Mouse (Mus musculus) G1E (cell line): ENCODE data around the gene Btk. TPM values are rescaled to one million over a fixed set of nuclear protein-coding genes. Genes with fewer than 3 reads are reported as not detected.
"Not testable (repeated sequence)": the region's sequence is repeated elsewhere in the genome, so short reads cannot be mapped to it uniquely, and the experiment has no call there.

ENCODE experiments used
- ATAC-seq: 2 replicates; pipeline ENCODE4 v1.8.0; 2016; ENCODE audit warnings: mild to moderate bottlenecking; ENCODE audit not compliant: insufficient number of reproducible peaks, poor library complexity, low FRiP score, severe bottlenecking; ENCODE audit errors: extremely low read depth
- DNase-seq: peaks from one replicate; pipeline ENCODE4 v3.0.0; 2012; ENCODE audit warnings: low spot score
- H3K27me3 ChIP-seq: 2 replicates; pipeline ENCODE4 v1.6.1; 2012; ENCODE audit warnings: mild to moderate bottlenecking, low read length, inconsistent platforms; ENCODE audit not compliant: insufficient read depth
- H3K36me3 ChIP-seq: replicated peaks from 2 replicates; pipeline ENCODE3; 2012; ENCODE audit warnings: mild to moderate bottlenecking, inconsistent platforms
- H3K4me1 ChIP-seq: 2 replicates; pipeline ENCODE4 v1.6.1; 2012; ENCODE audit warnings: low read depth, low read length, inconsistent platforms, mixed read lengths; ENCODE audit not compliant: insufficient read depth
- H3K4me3 ChIP-seq: 2 replicates; pipeline ENCODE4 v1.5.1; 2012; ENCODE audit warnings: low read depth, mild to moderate bottlenecking, inconsistent platforms, low read length, moderate library complexity, mixed read lengths
- H3K9me3 ChIP-seq: replicated peaks from 2 replicates; pipeline ENCODE4 v1.6.1; 2012; ENCODE audit warnings: inconsistent platforms
- CTCF ChIP-seq: IDR thresholded peaks from 2 replicates; pipeline ENCODE4 v1.5.1; 2012; ENCODE audit warnings: low read depth, low read length, inconsistent platforms, mixed read lengths
- GATA1 ChIP-seq: IDR thresholded peaks from 2 replicates; pipeline ENCODE4 v1.6.1; 2012; ENCODE audit warnings: borderline replicate concordance, low read length, inconsistent platforms, mixed read lengths
- GATA2 ChIP-seq: IDR thresholded peaks from 2 replicates; pipeline ENCODE4 v1.6.1; 2012; ENCODE audit warnings: low read depth, low read length, inconsistent platforms, borderline replicate concordance
- POLR2AphosphoS5 ChIP-seq: IDR thresholded peaks from 2 replicates; pipeline ENCODE4 v1.6.1; 2012; ENCODE audit warnings: low read depth, low read length, inconsistent platforms; ENCODE audit not compliant: insufficient replicate concordance
- TAL1 ChIP-seq: conservative IDR thresholded peaks from 2 replicates; pipeline ENCODE4 v1.6.1; 2012; ENCODE audit warnings: low read depth, low read length, inconsistent platforms, mixed read lengths
- polyA plus RNA-seq: library from polyadenylated mRNA; stranded (reverse); fragments of >175 nt; gene quantifications from 2 replicates; pipeline ENCODE4 v1.2.3, GENCODE M21; 2012
- total RNA-seq, 2 experiments: library from RNA; stranded (forward) in 1 of 2; stranded (reverse) in 1 of 2; fragments of 200-1000 nt in 1 of 2; fragments of >200 nt in 1 of 2; fragmentation: Nextera tagmentation in 1 of 2; gene quantifications; 2 replicates each; pipeline ENCODE4 v1.2.3; 2014 to 2017

Btk gene
- total and polyA plus RNA-seq, 3 experiments, result 10.9 to 62.8 (median 48.8) TPM

DNA sequence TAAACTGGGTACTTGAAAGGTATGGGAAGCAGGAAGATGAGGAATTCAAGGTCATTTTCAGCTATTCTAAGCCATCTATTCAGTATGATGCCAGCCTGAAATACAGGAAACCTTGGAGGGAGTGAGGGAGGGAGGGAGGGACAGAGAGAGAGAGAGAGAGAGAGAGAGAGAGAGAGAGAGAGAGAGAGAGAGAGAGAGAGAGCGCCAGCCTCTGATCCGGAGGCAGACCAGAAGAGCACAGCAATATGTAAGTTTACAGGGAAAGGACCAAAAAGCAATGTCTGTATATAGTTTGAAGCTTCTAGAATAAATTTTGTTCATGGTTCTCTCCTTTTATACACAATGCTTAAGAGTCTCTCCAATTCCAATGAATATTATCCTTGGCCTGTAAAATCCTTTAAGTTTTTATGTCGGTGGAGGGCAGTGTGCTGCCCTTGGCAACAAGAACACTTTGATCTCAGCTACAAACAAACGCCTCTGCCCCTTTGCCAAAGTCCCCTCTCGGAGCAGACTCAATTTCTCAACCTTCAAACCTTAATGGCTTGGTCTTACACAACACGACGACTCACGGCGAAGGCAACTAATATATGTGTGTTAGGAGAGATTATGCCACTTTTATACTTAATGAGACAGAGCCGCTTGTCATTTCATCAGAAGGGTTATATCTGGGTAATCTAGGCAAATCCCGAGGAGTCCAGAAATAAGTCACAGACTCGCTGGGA, 42.8 kb downstream of the Btk start:
- H3K9me3 ChIP-seq, result no peaks in the 10 kb centered on the region
- H3K4me3 ChIP-seq, result peak overlapping the region; percentile 73
- H3K27me3 ChIP-seq, result no peaks in the 10 kb centered on the region
- TF ChIP-seq TAL1 (no peak), GATA2 (no peak), POLR2AphosphoS5 (no peak), CTCF (no peak), GATA1 (no peak)
- peaks cover 3% of the 10 kb centered on the region for H3K4me1 ChIP-seq
- peak; percentile 30; the same call in 1 of the 2 replicates for ATAC-seq
- peaks cover 39% of the 10 kb centered on the region for H3K36me3 ChIP-seq
- no peak for DNase-seq

DNA sequence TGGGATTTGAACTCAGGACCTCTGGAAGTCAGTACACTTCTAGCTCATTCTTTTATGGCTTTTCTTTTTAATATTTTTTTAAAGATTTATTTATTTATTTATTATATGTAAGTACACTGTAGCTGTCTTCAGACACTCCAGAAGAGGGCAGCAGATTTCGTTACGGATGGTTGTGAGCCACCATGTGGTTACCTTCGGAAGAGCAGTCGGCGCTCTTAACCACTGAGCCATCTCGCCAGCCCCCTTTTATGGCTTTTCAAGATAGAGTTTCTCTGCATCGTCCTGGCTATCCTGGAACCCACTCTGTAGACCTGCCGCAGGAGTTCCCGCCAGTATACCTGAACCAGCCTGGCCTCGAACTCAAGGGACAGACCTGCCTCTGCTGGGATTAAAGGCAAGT, 43.6 kb downstream of the Btk start:
- Histone ChIP-seq H3K36me3 (peaks cover 37% of the 10 kb centered on the region), H3K4me3 (peak overlapping the region; percentile 73)
- not testable (repeated sequence) for H3K9me3 ChIP-seq, H3K27me3 ChIP-seq, DNase-seq, H3K4me1 ChIP-seq, ATAC-seq

DNA sequence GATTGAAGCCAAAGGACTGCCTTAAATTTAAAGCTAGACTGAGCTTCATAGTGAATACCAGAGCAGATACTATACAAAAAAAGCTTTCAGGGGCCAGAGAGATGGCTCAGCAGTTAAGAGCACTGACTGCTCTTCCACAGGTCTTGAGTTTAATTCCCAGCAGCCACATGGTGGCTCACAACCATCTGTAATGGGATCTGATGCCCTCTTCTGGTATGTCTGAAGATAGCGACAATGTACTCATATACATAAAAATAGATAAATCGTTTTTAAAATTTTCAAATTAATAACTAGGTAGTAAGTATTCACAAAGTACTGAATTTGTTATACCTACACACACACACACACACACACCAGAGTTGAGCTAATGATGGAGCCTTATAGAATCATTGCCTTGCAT, 50.0 kb downstream of the Btk start:
- TF ChIP-seq GATA2, result no peak
- no peak for TF ChIP-seq TAL1
- no peak for TF ChIP-seq POLR2AphosphoS5
- DNase-seq, result no peak
- H3K4me3 ChIP-seq, result no peak overlapping the region
- no peaks in the 10 kb centered on the region for H3K9me3 ChIP-seq
- H3K4me1 ChIP-seq, result no peaks in the 10 kb centered on the region
- H3K27me3 ChIP-seq, result no peaks in the 10 kb centered on the region
- no peak for ATAC-seq
- peaks cover 35% of the 10 kb centered on the region for H3K36me3 ChIP-seq

DNA sequence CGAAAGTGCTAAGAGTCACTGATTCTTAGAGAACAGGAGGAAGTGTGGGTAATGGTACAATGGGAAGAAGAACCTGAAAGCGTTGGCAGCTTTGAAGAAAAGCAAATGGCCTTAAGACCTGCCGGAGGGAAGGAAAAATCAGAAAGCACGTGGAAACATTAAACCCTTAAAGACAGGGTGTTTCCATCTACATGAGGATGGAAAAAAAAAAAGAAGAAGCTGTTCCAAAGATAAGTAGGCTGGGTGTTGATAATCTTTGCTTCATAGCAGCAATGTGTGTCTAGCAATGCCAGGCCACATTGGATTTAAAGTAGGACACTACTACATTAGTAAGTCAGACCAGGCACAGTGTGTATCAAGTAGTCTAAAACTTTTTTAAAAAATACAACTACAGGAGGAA, 58.1 kb downstream of the Btk start:
- H3K9me3 ChIP-seq, result no peaks in the 10 kb centered on the region
- no peak overlapping the region for H3K4me3 ChIP-seq
- ATAC-seq, result no peak
- DNase-seq, result no peak
- no peaks in the 10 kb centered on the region for H3K36me3 ChIP-seq
- peaks cover 5% of the 10 kb centered on the region; the same call in 1 of the 2 replicates for H3K4me1 ChIP-seq
- H3K27me3 ChIP-seq, result no peaks in the 10 kb centered on the region
- no peak for TF ChIP-seq GATA1
- TF ChIP-seq TAL1, result no peak
- TF ChIP-seq GATA2, result no peak
- no peak for TF ChIP-seq POLR2AphosphoS5
- no peak for TF ChIP-seq CTCF

DNA sequence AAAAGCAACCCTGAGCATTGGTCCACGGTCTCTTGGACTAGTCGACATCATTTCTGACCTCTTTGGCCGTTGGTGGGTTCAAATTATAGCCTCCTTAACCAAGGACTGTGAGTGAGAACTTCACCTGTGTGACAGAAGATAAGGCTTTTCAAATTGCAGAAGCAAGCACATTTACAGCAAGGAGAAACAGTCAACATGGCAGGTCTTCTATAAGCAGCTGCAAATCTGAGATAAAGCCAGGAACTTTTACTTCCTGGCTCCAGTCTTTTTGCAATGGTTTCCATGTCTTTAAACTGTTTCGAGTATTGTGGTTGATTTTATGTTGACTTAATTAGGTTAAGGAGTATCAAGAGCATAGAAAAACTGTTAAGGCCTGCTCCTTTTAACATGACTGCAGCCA, 59.6 kb downstream of the Btk start:
- ATAC-seq, result peak; percentile 49
- DNase-seq, result no peak
- TF ChIP-seq TAL1 (peak; percentile 61), CTCF (no peak)
- no peaks in the 10 kb centered on the region for H3K36me3 ChIP-seq
- H3K4me1 ChIP-seq, result peaks cover 5% of the 10 kb centered on the region; the same call in 1 of the 2 replicates
- no peaks in the 10 kb centered on the region for H3K9me3 ChIP-seq
- H3K4me3 ChIP-seq, result no peak overlapping the region
- no peaks in the 10 kb centered on the region for H3K27me3 ChIP-seq

DNA sequence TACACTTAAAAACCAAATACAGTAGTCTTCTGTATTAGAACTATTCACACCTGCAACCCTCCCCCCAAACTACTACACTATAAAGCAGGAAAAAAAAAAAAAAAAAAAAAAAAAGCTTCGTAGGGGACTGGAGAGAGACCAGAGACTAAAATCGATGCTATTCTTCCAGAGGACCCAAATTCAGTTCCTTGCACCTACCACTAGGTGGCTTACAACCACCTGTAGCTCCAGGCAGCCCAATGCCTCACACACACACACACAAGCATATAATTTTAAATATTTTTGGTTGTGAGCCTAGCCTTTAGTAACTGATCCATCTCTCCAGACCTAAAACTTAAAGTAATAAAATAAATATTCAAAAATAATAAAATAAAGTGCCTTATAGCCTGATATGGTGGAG, 73.9 kb downstream of the Btk start:
- Histone ChIP-seq H3K4me1 (no peaks in the 10 kb centered on the region), H3K9me3 (no peaks in the 10 kb centered on the region), H3K27me3 (0 out of 2 replicates have a peak, but pooled peaks cover 3% of the 10 kb centered on the region), H3K4me3 (no peak overlapping the region), H3K36me3 (no peaks in the 10 kb centered on the region)
- no peak for ATAC-seq
- no peak for DNase-seq
- TF ChIP-seq TAL1, result no peak
- no peak for TF ChIP-seq CTCF
- no peak for TF ChIP-seq POLR2AphosphoS5

DNA sequence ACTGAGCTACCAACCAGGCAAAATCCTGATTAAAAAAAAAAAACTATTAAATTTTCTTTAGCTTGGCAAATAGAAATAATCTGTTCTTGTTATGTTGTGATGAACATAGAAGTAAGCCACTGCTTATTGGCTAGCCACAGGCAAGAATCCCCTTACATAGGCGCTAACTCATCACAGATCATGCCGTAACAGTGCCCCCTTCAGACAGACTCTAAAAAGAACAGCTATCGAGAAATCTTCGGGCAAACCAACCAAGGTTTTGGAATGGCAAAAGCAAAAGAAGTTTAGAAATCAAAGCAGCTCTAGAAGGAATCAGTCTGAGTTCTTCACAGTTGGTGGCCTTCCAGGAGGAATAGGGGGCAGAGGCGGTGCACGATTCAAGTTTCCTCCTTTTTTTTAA, 75.4 kb downstream of the Btk start:
- H3K36me3 ChIP-seq, result no peaks in the 10 kb centered on the region

More for the DNA sequence above, 75.4 kb downstream of the Btk start:
- TF ChIP-seq CTCF, result no peak
- no peak for TF ChIP-seq TAL1
- TF ChIP-seq POLR2AphosphoS5, result no peak
- TF ChIP-seq GATA1, result no peak
- no peak for TF ChIP-seq GATA2
- DNase-seq (no peak), ATAC-seq (no peak)
- no peaks in the 10 kb centered on the region for H3K4me1 ChIP-seq
- H3K4me3 ChIP-seq, result no peak overlapping the region
- H3K27me3 ChIP-seq, result 0 out of 2 replicates have a peak, but pooled peaks cover 3% of the 10 kb centered on the region
- H3K9me3 ChIP-seq, result no peaks in the 10 kb centered on the region
